Mouse (Mus musculus) left cerebral cortex, adult 8-10 months (tissue): ENCODE data around the gene Vtn. TPM values are rescaled to one million over a fixed set of nuclear protein-coding genes. Genes with fewer than 3 reads are reported as not detected.

Experiments
- DNase-seq, 2 experiments: peaks; one replicate each; pipeline ENCODE4 v3.0.0; 2022; ENCODE audit warnings: low spot score in 2 of 2
- total RNA-seq, 4 experiments: library from RNA; stranded (reverse); gene quantifications; 2 replicates each; pipeline ENCODE4 v1.2.4; 2022

Vtn gene
- total RNA-seq, 4 experiments from 2014 or later: 73.4 to 86.0 (median 77.9) TPM

DNA sequence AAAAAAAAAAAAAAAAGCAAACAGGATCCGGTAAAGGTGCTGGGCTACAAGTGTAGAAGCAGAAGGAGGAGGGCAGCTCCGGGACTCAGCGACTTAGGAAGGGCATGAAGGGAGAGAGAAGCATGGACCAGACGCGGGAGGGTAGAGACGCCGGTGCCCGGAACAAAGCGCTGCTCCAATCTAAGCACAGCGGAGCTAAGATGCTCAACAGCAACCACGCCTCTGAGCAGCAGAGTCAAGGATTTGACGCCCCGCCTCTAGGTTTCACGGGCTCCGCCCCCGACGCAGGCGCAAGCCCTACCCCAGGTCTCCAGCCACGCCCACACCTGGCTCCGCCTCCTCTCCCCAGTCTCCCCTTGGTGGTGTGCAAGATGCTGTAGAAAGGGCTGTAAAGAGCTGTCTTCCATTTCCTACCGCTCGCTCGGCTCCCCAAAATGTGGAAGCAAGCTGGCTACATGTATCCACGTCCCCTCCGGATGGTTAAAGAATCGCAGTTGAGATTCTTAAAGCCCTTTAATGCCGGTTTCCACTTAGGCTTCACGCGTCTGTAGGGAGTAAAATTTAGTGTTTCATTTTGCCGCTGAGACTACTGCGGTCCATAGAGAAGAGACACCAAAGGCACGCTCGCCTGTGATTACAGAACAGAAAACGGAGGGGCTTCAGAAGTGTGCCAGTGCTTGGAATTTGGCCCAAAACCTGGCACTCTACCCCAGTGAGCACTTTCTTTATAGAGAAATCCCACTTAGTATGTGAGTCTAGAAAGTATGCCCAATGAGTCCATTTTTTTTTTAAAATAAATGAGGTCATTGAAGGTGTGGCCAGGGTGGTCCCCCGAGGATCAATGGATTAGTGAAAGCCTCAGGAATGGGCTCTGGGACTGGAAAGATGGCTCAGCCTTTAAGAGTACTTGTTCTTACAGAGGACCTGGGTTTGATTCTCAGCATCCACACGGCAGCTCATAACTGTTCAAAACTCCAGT lies 1.1 kb upstream of the Vtn start, which contains the start of gene Sarm1:
Gene Sarm1, minus strand, starts transcription at position 211 of the 979 bp plus-strand sequence.
- peak; percentile 85 to 95 for DNase-seq

DNA sequence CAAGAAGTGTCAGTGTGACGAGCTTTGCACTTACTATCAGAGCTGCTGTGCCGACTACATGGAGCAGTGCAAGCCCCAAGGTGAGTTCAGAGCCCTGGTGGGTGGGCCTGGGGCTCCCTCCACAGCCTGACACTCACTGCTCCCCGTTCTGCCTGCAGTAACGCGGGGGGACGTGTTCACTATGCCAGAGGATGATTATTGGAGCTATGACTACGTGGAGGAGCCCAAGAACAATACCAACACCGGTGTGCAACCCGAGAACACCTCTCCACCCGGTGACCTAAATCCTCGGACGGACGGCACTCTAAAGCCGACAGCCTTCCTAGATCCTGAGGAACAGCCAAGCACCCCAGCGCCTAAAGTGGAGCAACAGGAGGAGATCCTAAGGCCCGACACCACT lies 652 bp downstream of the Vtn start:
- DNase-seq: no peak

DNA sequence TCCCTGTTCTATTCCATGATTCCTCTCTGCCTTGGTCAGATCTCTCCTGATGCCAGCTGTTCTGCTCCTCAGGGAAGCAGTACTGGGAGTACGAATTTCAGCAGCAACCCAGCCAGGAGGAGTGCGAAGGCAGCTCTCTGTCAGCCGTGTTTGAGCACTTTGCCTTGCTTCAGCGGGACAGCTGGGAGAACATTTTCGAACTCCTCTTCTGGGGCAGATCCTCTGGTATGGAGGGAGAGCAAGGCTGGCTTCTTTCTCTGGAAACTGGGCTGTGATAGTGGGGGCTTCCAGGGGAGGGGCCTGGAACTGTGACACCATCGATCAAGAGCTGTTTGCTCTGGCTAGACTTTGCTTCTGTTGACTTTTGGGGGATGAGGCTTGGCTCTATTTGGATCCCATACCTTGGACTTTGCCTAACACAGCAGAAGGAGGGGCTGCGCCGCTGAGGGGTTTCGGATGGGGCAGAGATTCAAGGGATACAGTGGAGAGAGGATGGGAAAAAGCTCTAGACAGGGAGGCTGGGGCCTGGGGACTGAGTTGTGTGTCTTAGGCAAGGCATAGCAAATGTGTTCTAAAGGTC lies 1.8 kb downstream of the Vtn start:
- DNase-seq: no peak

DNA sequence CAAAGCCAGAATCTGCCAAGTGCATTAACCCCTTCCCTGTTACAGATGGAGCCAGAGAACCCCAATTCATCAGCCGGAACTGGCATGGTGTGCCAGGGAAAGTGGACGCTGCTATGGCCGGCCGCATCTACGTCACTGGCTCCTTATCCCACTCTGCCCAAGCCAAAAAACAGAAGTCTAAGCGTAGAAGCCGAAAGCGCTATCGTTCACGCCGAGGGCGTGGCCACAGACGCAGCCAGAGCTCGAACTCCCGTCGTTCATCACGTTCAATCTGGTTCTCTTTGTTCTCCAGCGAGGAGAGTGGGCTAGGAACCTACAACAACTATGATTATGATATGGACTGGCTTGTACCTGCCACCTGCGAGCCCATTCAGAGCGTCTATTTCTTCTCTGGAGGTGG lies 2.6 kb downstream of the Vtn start:
- no peak for DNase-seq

DNA sequence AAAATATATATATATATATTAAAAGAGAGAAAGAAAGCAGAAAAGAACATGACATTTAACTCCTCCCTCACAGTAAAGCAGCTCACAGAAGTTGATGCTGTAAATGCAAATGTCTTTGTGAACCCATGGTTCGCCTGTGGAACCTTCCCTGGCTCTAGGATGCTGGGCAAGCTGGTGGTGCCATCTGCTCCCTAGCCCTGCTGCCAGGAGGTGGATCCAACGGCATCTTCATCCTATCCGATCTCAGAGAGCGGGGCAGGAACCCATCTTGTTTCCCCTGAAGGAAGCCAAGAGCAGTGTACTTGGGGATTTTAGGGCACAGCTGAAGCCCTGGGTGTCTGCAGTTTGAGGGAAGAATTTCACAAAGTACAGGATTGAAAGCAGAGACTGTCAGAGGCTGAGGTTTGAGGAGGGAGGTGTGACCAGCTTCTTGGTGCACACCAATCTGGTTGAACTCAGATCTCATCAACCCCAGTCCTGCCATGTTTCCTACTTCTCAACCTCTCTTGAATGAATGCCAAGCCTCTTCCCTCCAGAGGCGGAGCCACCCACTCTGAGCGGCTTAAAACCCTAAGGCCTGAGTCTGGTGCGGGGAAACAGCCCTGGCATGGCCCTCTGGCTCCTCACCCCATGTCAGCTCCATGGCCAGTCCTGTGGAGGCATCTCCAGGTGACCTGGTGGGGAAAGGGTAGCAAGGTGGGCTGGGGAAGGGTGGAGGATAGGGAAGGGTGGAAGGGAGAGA lies 4.2 kb downstream of the Vtn start, which contains the start of gene Sebox:
Gene Sebox, plus strand, starts transcription at position 539 of the 742 bp plus-strand sequence.
- no peak for DNase-seq

DNA sequence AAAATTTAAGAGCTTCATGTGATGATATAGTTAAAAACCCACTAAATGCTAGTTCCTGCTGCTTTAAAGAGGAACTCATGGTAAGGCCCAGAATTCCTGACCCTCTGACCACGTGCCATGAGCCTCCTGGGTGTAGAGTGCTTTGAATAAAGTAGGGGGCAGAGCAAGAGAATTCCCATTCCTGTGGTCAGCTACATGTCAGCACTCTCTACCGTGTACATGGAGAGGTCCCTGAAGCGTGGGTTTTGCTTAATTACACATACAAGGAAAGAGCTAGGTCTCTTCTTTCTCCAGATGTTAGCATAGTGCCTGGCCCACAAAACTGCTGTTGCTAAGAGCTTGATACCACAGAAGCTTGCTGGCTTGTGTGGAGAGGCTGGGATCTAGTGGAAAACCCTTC lies 6.5 kb downstream of the Vtn start:
- no peak for DNase-seq

DNA sequence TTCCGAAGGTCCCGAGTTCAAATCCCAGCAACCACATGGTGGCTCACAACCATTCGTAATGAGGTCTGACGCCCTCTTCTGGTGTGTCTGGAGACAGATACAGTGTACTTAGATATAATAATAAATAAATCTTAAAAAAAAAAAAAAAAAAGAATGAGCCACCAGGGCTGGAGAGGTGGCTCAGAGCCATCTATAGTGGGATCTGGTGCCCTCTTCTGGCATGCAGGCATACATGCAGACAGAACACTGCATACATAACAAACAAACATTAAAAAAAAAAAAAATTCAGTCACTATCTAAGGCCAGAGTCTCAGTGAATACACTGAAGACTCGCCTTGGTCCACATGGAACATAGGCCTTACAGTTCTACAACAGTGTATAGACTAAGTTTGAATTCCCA lies 10.3 kb downstream of the Vtn start:
- DNase-seq: no peak

DNA sequence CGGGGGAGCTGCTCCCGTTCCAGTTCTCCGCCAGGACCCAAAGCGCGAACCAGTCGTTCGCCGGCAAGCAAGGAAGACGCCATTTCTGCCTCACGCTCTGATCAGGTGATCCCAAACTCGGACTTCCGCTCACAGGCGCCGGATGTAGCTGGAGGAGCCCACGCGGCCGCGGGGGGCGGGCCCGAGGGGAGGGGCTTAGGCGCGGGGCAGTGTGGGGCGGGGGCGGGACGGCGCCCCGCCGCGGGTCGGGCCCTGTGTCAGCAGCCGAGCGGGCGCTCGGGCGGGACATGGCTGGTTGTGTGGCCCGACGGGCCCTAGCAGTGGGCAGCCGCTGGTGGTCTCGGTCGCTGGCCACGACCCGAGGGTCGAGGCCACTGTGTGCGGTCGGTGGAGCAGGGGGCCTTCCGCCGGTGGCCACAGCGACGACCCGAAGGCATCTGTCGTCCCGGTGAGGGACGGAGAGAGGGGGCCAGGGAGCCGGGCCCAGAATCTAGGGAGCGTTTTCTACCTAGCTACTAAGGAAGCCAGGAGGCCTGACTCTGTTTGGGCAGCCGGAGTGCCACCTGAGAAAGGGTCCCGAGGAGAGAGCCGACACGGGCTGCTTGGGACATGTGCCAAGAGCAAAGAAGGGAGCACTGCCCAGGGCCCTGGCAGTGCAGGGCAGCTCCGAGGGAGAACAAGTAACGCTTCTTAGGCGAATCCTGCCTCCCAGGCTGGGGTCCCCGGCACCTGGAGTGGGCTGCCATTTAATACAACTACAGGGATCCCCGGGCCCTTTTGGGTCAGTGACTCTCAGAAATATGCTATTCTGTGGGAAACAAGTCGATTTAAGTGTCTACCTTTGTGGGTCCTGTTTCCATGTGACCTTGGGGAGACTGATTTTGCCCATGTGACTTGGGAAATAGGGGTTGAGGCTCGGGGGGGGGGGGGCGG lies 13.4 kb downstream of the Vtn start, which contains the start of the genes Tmem199 and Poldip2:
Gene Tmem199, minus strand, starts transcription at position 148 of the 933 bp plus-strand sequence.
Gene Poldip2, plus strand, starts transcription at position 169 of the 933 bp plus-strand sequence.
- DNase-seq: peak; percentile 65 to 87

DNA sequence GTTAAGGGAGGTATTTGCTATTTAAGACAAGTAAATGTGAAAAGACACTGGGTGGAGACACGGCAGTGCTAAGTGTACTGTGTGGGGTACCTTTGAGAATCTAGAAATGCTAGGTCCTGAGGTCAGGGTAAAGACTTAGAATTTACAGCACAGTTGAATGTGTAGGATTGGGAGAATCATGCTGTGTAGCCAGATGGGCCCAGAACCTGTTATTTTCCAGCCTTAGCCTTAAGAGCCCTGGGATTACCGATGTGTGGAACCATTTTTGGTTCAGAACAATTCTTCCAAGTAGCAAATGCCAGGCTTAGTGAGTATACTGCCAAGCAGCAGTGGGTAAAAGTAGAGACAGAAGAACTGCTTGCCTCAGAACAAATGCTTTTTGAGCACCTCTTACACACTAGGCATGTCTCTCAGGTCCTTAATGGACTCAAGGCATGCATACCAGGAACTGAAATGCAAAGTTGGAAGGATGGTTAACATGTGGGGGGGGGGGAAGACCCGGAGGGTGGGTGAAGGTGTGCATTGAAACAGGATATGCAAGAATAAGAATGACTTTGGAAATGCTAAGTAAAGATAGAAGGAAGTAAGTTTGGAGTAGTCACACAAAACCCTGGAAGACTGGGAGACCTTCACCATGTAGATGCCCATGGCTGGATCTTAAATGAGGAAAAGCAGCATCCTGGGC lies 14.4 kb downstream of the Vtn start:
- DNase-seq: no peak

DNA sequence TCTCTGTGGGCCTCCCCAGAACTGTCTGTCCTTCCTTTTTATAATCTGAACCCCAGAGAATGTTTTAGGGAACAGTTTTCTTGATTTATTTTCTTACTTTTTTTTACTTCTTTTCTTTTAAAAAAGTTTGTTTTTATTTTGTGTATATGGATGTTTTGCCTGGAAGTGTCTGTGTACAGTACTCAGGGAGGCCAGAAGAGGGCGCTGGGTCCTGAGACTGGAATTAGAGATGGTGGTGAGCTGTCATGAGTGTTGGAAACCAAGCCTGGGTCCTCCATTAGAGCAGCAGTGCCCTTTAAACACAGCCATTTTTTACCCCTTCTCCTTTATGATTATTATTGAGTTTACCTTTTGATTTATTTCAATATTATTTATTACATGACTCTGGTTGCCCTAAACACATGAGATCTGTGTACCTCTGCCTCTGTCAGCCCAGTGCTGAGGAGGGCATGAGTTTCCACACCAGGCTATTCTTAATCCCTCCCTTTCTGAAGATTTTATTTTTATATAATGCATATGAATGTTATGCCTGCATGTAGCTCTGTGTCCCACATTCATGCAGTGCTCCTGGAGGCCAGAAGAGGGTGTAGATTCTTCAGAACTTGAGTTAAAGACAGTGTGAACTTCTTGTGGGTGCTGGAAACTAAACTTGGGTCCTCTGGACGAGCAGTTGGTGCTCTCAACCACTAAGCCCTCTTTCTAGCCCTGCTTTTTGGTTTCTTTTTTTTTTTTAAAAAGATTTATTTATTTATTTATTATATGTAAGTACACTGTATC lies 16.8 kb downstream of the Vtn start:
- DNase-seq: no peak

DNA sequence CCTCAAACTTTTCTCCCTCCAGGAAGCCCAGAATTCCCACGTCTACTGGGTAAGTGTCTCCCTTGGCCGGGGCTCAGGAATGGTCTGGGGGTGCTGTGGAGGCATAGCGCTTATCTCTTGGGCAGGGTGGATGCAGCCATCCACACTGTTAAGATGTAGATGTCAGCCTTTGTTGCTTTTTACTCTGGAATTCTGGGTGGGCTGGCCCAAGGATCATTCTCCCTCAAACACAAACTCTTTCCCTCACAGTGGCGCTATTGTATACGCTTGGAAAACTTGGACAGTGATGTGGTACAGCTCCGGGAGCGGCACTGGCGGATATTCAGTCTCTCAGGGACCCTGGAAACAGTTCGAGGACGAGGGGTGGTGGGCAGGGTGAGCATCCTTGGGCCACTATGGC lies 20.0 kb downstream of the Vtn start:
- no peak for DNase-seq

DNA sequence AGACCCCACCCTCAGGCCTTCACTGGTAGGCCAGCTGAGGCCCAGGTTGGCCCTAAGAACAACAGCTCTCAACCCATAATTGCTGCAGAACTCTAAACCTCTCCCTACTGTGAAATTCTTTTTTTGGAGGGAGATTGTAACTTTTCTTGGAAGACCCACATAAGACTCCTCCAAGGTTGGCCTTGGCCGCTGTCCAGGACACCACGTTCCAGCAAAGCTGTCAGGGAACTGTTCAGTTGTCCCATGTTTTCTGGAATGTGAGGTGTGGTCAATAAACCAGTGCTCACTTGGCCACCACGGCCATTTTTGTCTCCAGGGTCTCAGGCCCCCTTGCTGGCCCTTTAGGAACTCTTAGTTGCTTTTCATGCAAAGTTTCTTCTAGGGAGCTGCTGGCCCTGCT lies 23.0 kb downstream of the Vtn start:
- no peak for DNase-seq

DNA sequence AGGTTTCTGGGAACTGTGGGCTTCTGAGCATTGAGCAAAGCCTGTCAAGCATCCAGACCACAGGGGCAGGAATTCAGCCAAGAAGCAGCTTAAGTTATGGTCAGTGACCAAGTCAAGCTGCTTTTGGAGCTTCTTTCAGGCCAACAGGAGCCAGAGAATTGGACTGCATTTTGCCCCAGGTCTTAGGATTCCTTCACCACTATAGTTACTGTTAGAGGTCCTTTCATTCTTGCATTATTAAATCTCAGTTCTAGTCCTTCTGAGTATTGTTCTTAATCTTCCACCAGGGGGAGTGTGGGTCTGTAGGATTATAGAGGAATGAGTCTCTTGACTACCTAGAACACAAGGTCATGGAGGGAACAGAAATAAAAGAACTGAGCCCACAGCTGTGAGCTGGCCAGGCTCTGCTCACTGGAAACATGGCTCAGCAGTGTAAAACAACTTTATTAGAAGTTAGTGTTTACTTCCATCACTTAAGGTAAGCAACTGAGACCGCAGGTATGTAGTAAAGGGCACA lies 23.6 kb downstream of the Vtn start:
- DNase-seq: no peak

DNA sequence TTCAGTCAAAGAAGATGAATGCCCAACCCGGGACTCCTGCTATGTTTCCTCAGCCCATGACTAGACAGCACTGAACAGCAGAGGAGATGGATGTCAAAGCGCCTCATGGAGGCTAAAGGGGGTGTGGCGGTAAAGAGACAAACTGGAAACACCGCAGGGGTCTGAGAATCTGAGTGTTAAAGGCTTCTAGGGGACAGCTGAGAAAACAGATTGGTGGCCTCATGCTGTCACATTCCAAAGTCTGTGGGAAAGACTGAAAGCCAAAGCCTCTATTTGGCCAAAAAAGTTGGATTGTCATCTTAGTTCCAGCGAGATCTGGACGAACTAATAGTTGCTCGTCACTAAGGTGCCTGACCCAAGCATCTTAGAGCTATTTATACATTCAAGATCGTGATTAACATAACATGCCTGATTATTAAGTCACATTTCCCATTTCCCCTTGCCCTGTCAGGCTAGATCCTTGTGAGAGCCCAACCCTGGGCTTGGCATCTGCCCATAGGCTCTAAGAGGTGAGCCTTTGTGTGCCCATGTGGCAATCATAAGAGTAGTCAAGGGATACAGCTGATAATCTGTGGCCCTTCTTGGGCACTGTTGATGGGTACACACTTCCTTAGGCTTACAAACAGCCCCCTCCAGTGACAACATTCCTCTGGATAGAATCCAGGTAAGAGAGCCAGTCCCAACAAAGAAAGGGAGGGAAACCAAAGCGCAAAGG lies 24.5 kb downstream of the Vtn start:
- no peak for DNase-seq

DNA sequence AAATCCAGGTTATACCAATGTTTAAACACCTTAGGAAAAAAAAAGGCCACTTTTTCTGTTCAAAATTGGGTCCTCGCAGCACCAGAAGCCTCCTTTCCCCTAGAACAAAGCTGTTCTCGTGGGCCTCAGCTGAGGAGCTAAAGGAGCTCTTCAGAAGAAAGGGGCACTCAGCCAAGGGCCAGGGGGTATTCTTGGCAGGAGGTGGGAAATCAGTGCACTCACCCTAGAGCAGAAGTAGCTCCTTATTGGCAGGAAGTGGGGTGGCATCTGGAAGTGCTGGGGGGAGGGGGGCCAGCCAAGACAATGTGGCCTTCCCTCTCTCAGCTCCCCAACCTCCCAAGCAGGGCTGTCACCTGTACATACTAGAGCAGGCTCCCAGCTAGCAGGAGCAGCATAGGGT lies 25.9 kb downstream of the Vtn start:
- no peak for DNase-seq

DNA sequence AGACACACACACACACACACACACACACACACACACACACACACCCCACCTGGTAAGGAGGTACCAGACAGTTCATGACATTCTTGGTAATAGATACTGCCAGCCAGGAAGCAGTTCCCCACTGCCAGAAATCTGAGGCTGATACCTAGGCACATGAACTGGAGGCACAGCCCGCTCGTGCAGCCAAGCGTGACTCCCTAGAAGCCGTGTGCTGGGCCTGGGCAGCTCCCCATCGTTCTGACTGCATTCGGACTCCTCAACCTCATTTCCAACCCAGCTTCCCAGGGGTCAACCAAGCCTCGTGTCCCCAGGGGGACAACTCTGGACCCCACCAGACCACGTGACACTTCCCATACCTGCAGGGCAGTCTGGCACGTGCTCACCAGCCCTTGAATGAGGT lies 29.8 kb downstream of the Vtn start:
- no peak for DNase-seq

DNA sequence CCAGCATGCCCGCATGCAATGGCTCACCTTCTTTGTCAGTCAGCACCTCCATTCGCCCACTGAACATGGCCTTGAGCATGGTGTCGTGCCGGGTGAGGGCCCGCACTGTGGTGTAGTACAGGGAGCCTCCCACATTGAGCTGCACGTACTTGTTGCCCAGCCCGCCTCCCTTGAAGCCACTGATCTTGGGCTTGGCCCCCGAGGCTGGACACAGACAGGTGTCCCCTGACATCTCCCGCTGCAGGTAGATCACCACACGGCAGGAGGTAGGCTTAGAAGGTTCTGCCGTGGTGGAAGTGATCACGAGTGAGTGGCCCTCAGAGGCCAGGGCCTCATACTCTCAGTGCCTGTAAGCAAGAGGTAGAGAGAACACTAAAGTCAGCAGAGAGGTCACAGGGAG lies 31.1 kb downstream of the Vtn start:
- no peak for DNase-seq

DNA sequence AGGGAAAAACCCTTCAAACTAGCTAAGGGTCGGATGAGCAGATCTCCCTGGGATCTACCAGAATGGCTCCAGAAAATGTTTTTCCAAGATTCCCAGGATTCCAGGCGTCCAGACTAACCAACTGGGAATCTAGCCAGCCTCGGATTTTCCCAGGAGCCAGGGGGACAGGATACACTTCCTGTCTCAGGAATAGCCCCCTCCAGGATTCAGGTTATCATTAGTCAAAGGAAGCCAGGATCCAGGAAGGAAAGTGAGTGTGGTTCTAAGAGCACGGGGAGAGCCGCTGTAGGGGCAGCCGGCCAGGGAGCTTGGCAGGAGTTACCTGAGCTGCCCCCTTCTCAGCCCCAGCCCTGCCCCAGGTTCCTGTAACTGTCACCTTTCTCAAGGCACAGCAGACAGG lies 32.2 kb downstream of the Vtn start:
- DNase-seq: no peak
